Mouse (Mus musculus): ENCODE measurements around the gene Gm19668. TPM values are rescaled to one million over a fixed set of nuclear protein-coding genes. Genes with fewer than 3 reads are reported as not detected.
"Not testable (repeated sequence)": the region's sequence is repeated elsewhere in the genome, so short reads cannot be mapped to it uniquely, and the experiment has no call there.

Gene Gm19668
- total RNA-seq (2015) = not detected in 2 replicates
- total RNA-seq (2017) = not detected in 2 replicates

DNA sequence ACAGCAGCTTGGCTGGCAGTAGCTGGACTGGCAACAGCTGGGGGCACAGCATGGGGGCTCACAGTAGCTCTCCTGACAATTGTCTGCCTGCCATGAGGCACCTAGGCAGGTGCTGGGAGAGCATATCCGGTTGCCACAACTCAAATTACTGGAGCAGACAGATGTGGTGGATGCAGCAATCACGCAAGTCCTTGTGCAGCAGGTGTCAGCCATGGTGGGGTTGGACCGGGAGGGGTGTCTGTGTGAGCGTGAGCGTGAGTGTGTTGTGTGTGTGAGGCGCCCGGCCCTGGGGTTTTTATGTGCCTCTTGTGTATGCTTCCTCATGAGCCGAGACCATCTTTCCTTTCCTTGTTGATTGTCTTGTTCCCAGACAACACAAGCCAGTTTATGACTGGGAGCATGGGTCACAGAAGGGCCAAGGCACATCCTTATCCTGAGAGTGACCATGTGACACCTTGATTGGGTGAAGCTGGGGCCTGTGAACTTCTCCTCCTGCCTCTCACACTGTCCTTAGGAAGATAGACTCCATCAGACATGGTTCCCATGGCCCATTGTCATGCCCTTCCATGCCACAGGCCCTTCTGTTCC lies at the start of gene Gm19668:
TSS of gene Gm19668 (minus strand) at position 213 of the 588 bp plus-strand sequence.
- no peak for ATAC-seq (replicated peaks; ENCODE audit: poor library complexity)

DNA sequence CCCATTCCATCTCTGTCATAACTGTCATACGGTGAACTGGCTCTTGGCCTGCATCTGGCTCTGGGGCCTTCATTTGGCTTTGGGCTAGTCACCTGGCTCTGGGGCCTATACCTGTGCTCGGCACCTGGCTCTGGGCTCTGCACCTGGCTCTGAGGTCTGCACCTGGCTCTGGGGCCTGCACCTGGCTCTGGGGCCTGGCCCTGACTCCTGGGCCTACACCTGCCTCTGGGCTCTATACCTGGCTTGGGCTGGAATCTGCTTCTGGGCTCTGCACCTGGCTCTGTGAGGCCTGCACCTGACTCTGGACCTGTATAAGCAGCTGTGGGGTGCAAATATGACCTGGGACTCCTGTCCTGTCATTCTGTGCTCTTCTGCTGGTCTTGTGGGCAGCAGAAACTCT lies 48.6 kb upstream of the Gm19668 start:
- no peak for ATAC-seq (replicated peaks; ENCODE audit: poor library complexity)

DNA sequence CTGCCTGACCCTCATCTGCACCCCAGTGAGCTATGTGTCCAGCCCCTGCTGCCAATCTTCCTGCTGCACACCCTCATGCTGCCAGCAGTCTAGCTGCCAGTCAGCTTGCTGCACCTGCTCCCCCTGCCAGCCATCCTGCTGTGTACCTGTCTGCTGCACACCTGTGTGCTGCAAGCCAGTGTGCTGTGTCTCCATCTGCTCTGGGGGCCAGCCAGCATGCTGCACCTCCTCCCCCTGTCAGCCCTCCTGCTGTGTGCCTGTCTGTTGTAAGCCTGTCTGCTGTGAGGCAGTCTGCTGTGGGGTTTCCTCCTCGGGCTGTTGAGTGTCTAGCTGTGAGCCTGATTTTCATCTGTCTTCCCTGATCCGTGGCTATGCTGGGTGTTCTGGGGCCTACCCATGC lies 48.0 kb upstream of the Gm19668 start:
- no peak for ATAC-seq (replicated peaks; ENCODE audit: poor library complexity)

DNA sequence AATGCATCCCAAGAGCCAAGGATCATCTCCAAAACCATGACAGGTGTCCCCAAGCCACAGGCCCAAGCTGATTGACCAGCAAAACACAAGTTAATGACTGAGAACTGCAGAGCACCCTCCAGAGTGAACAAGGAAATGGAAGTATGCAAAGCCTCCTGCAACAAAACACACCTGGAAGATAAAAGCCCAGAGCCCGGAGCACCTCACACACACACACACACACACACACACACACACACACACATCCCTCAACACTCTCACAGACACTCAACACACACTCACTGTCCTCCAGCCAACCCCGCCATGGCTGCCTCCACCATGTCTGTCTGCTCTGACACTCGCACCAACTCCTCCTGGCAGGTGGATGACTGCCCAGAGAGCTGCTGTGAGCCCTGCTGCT lies 47.6 kb upstream of the Gm19668 start, which contains the start of gene Gm36176:
TSS of gene Gm36176 (plus strand) at position 301 of the 400 bp plus-strand sequence.
- no peak for ATAC-seq (replicated peaks; ENCODE audit: poor library complexity)

DNA sequence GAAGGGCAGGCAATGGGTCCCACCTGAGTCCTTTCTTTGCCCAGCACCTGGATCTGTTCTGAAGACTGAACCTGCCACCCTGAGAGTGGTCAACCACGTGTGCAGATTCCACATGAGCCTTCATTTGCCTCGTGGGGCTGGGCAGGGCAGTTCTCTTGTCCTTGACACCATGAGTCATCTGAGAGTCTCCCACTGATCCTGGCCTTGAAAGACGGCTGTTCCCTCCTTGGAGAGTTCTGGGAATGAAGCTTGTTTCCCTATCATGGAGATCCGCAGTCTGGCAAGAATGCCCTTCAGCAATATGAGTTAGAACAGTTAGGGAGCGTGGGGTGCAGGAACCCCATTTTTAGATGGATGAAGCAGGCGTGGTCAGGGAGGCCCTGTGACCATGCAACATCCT lies 40.1 kb upstream of the Gm19668 start:
- ATAC-seq (replicated peaks; ENCODE audit: poor library complexity) = no peak

DNA sequence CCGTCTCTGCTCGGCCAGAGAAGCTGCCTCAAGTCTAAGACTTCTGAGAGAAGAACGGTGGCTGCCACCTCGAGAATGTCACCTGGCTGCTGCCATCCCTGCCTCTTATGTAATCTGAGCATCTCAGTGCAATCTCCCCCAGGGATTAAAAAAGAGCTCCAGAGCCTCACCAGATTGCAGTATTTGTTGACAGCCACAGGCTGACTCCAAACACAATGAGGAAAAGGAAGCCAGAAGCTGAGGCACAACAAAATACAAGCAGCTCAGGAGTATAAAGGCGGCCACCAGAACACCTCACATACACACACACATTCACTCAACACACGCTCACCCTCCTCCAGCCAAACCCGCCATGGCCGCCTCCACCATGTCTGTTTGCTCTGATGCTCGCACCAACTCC lies 36.7 kb upstream of the Gm19668 start, which contains the start of gene Krtap10-10:
TSS of gene Krtap10-10 (plus strand) at position 301 of the 400 bp plus-strand sequence.
- no peak for ATAC-seq (replicated peaks; ENCODE audit: poor library complexity)

DNA sequence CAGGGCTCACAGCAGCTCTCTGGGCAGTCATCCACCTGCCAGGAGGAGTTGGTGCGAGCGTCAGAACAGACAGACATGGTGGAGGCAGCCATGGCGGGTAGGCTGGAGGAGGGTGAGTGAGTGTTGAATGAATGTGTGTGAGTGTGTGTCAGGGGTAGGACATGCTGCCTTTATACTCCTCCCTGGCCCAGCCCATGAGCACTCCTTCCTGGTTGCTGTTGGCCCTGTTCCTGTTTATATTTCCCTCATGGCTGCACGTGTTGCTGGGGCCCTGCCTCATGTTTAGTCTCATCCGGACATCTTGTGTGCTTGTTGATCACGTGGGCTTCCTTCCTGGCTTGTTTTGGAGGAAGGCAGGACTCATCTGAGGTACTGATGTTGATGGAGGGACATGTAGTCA lies 28.0 kb upstream of the Gm19668 start, which contains the start of gene Krtap10-4:
TSS of gene Krtap10-4 (minus strand) at position 145 of the 400 bp plus-strand sequence.
- ATAC-seq (replicated peaks; ENCODE audit: poor library complexity) = no peak

DNA sequence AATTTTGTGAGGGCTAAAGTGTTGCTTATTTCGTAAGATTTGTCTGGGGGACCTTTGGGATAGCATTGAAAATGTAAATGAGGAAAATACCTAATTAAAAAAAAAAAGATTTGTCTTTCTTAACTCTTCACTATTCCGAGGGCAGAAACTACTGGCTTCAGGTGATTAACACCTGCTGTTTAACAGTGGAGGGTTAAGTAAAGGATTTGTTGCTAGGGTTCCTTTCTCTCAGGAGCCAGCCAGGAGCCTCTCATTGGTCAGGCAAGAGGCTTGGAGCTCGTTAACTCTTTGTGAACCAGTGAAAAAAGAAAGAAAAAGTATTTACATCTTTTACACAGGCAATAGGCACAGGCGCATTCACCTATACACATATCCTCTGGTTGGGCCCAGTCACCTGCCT lies 20.3 kb upstream of the Gm19668 start:
- no peak for ATAC-seq (replicated peaks; ENCODE audit: poor library complexity)

DNA sequence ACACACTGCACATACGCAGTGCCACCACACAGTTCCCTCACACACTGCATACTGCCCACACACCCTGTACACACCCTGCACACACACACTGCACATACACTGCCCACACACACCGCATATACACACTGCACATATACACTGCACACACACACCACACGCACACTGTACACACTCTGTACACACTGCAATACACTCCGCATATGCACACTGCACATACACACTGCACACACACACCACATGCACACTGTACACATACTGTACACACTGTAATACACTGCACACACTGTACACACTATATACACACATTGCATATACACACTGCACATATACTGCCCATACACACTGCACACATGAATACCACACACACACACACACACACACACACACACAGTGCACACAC lies 19.6 kb upstream of the Gm19668 start:
- no peak for ATAC-seq (replicated peaks; ENCODE audit: poor library complexity)

DNA sequence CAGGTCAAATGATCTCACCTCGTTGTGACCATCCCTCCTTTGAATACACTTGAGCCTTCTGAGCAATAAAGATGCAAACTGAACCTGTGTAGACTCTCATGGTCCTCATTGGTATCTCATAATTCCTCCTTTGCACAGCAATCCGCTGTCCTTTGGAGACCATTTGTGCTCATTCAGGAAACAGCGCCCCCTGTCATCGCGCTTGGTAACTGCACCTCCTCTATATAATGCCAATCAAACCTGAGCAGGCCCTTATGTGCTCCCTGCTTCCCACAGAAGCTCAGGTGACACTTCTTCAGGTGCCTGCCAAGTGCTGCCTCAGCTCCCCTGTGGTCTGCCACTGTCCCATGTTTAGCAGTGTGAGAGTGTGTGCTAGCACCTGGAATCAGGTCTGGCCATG lies 16.6 kb upstream of the Gm19668 start:
- ATAC-seq (replicated peaks; ENCODE audit: poor library complexity) = 0 out of 2 replicates have a peak, but pooled peaks have one; percentile 37

DNA sequence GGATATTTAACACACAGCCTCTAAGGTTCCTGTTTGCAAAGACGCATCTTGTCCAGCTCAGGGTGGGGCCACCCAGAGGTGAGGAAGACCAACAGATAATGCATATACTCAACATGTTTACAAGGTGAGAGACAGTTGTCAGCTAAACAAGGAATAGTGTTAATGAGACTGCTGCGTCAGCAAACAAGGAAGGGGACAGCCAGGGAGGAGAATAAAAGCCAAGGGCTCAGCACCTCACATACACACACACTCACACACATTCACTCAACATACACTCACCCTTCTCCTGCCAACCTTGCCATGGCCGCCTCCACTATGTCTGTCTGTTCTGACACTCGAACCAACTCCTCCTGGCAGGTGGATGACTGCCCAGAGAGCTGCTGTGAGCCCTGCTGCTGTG lies 15.4 kb upstream of the Gm19668 start, which contains the start of gene Gm2696:
TSS of gene Gm2696 (plus strand) at position 301 of the 400 bp plus-strand sequence.
- ATAC-seq (replicated peaks; ENCODE audit: poor library complexity) = no peak

DNA sequence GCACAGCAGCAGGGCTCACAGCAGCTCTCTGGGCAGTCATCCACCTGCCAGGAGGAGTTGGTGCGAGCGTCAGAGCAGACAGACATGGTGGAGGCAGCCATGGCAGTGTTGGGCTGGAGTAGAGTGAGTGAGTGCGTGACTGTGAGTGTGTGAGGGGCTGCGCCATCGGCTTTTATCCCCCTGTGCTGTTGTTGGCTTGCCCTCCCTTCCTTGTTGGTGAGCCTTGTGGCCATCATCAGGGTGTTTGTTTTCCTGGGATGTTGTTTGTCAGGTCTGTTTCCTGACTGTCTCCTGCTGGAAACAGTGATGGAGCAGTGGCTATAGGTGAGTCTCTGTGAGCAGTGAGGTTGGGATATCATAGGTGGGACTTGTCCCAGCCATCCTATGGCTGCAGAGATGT lies 12.8 kb upstream of the Gm19668 start, which contains the start of gene Gm9507:
TSS of gene Gm9507 (minus strand) at position 101 of the 400 bp plus-strand sequence.
- no peak for ATAC-seq (replicated peaks; ENCODE audit: poor library complexity)

DNA sequence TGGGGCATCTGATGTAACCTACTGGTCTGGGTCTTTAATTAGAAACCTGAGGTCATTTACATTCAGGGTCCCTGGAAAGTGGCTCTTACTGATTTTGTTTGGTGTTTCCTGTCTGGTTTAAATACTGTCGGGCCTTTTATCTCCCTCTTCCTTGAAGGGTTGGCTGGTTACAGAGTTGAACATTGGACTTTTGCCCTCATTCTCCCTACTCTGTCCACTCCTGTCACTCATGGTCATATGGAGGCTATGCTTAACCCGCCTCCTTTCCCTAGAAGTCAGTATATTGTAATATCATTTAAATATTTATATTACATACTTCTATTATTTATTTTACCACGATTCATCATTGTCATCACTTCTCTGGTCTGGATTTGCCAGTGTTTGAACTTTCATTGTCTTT lies 5.2 kb upstream of the Gm19668 start:
- ATAC-seq (replicated peaks; ENCODE audit: poor library complexity) = no peak

DNA sequence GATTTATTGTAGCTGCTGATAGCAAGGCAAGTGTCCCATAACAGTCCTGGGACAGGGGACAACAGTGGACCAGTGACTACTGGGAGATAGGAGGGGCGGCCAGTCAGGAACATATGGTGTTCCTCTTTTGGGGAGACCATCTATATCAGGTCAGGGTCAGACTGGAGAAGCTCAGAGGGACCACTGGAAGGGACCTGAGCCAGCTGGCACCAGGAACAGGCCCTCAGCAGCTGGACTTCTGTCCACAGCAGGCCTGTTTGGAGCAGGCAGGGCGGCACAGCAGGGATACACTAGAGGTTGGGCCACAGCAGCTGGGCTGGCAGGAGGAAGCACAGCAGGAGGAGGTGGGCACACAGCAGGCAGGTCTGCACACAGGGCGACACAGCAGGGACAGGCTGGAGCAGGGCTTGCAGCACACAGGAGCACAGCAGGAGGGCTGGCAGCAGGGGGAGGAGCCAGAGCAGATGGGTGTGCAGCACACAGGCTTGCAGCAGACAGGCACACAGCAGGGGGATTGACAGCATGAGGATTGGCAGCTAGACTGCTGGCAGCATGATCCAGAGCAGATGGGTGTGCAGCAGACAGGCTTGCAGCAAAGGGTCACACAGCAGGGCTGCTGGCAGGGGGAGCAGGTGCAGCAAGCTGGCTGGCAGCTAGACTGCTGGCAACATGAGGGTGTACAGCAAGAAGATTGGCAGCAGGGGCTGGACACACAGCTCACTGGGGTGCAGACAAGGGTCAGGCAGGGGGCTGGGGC lies 591 bp downstream of the Gm19668 start:
- not testable (repeated sequence) for ATAC-seq (replicated peaks; ENCODE audit: poor library complexity)

DNA sequence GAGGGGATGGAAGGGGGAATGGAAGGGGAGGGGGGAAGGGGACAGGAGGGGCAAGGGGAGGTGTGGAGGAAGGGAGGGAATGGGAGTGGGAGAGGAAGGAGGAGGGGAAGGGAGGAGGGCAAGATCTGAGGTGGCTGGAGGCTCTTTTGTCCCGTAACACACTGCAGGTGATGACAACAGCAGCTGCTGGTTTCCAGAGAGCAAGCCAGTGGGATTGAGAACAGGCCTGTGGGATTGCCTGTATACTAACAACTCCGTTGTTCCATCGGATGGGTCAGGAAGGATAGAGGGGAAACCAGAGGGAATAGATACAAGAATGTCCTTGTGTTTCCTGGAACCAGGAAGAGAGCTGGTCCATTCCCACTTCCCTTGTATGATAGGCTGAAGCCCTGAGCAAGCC lies 1.3 kb downstream of the Gm19668 start:
- no peak for ATAC-seq (replicated peaks; ENCODE audit: poor library complexity)

DNA sequence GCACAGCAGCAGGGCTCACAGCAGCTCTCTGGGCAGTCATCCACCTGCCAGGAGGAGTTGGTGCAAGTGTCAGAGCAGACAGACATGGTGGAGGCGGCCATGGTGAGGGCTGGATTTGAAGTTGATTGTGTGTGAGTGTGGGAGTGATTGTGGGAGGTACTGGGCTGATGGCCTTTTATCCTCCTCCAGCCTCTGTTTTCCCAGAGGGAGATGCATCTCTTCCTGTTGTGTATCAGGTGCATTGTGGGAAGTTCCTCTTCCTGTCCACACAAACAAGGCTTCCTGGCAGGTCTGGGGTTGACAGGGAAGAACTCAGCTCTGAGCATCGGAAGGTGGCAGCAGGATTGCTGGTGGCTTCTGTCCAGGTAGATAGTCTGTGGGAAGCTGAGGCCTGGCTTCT lies 4.0 kb downstream of the Gm19668 start, which contains the start of gene Gm9639:
TSS of gene Gm9639 (minus strand) at position 101 of the 400 bp plus-strand sequence.
- no peak for ATAC-seq (replicated peaks; ENCODE audit: poor library complexity)

DNA sequence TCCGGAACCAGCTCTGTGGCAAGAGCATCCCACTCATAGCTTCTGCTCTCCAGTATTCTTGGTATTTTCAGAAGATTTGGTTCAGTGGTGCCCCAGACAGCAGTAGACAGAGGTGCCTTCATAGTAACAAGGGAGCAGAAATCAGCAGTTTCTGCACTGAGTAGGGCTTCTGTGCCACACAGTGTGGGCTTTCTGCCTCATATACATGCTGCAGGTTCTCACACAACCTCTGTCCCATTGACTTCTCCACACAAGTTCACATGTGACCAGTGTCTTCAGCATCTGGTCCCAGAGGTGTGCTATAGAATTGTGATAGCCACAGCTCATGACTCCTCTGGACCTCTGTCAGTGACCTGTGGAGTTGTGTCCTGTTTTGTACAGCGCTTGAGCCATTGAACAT lies 10.3 kb downstream of the Gm19668 start:
- ATAC-seq (replicated peaks; ENCODE audit: poor library complexity) = no peak

DNA sequence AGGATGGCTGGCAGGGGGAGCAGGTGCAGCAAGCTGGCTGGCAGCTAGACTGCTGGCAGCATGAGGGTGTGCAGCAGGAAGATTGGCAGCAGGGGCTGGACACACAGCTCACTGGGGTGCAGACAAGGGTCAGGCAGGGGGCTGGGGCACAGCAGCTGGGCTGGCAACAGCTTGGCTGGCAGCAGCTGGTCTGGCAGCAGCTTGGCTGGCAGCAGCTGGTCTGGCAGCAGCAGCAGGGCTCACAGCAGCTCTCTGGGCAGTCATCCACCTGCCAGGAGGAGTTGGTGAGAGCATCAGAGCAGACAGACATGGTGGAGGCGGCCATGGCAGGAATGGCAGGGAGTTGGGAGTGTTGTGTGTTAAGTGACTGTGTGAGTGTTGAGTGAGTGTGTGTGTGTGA lies 11.1 kb downstream of the Gm19668 start, which contains the start of gene Gm7137:
TSS of gene Gm7137 (minus strand) at position 325 of the 400 bp plus-strand sequence.
- ATAC-seq (replicated peaks; ENCODE audit: poor library complexity) = not testable (repeated sequence)

DNA sequence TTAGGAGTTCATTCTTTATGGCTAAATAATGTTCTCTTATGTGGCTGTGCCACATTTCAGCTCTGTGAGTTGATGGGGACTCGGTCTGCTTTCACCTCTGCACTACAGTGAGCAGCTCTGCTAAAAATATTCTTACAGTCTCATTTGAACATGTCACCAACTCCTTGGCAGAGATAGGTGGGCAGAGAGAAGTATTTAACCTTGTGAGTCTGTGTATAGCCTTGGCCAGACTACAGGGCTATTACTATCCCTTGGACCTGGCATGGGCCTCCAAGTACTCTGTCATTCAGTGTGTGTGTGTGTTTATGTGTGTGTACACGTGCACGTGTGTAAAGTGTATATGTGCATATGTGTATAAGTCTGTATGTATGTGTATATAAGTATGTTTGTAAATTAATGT lies 15.5 kb downstream of the Gm19668 start:
- ATAC-seq (replicated peaks; ENCODE audit: poor library complexity) = not testable (repeated sequence)

DNA sequence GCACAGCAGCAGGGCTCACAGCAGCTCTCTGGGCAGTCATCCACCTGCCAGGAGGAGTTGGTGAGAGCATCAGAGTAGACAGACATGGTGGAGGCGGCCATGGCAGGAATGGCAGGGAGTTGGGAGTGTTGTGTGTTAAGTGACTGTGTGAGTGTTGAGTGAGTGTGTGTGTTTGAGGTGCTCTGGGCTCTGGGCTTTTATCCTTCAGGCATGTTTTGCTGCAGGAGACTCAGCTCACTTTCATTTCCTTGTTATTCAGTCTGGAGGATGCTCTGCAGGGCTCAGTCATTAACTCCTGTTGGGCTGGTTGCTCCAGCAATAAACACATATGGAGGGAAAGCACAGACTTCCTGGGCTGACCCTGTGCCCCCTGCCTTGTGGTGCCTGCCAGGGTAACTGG lies 16.5 kb downstream of the Gm19668 start, which contains the start of gene Gm3250:
TSS of gene Gm3250 (minus strand) at position 101 of the 400 bp plus-strand sequence.
- ATAC-seq (replicated peaks; ENCODE audit: poor library complexity) = not testable (repeated sequence)

DNA sequence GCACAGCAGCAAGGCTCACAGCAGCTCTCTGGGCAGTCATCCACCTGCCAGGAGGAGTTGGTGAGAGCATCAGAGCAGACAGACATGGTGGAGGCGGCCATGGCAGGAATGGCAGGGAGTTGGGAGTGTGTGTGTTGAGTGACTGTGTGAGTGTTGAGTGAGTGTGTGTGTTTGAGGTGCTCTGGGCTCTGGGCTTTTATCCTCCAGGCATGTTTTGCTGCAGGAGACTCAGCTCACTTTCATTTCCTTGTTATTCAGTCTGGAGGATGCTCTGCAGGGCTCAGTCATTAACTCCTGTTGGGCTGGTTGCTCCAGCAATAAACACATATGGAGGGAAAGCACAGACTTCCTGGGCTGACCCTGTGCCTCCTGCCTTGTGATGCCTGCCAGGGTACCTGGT lies 22.1 kb downstream of the Gm19668 start, which contains the start of gene Gm7138:
TSS of gene Gm7138 (minus strand) at position 101 of the 400 bp plus-strand sequence.
- ATAC-seq (replicated peaks; ENCODE audit: poor library complexity) = not testable (repeated sequence)

DNA sequence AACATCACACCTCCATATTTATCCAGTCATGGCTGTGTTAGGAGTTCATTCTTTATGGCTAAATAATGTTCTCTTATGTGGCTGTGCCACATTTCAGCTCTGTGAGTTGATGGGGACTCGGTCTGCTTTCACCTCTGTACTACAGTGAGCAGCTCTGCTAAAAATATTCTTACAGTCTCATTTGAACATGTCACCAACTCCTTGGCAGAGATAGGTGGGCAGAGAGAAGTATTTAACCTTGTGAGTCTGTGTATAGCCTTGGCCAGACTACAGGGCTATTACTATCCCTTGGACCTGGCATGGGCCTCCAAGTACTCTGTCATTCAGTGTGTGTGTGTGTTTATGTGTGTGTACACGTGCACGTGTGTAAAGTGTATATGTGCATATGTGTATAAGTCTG lies 26.8 kb downstream of the Gm19668 start:
- not testable (repeated sequence) for ATAC-seq (replicated peaks; ENCODE audit: poor library complexity)
